Mouse (Mus musculus): ENCODE data around the gene Gm20388.

Gm20388 gene

GRCm38 (mm10) chr8:119915298-119915697 is 4.7 kb downstream of the Gm20388 start:
- DNase-seq (ENCODE audit: low spot score in 2 of 2), result no peak

- DNase-seq (ENCODE audit: low spot score in 2 of 2), result no peak
Observed at GRCm38 (mm10) chr8:119916237-119916892, 5.7 kb downstream of the Gm20388 start.

GRCm38 (mm10) chr8:119917415-119917814 is 6.8 kb downstream of the Gm20388 start:
- no peak for DNase-seq (ENCODE audit: low spot score in 2 of 2)

GRCm38 (mm10) chr8:119918155-119918567 is 7.5 kb downstream of the Gm20388 start:
- DNase-seq (ENCODE audit: low spot score in 2 of 2), result no peak

GRCm38 (mm10) chr8:119923259-119923658 is 12.6 kb downstream of the Gm20388 start:
- DNase-seq (ENCODE audit: low spot score in 2 of 2), result no peak

GRCm38 (mm10) chr8:119925428-119925827 is 14.8 kb downstream of the Gm20388 start:
- no peak for DNase-seq (ENCODE audit: low spot score in 2 of 2)

GRCm38 (mm10) chr8:119926474-119926873 is 15.8 kb downstream of the Gm20388 start:
- DNase-seq (ENCODE audit: low spot score in 2 of 2), result peak in 1 of 2 experiments; percentile 21

GRCm38 (mm10) chr8:119927422-119928092 is 16.9 kb downstream of the Gm20388 start:
- DNase-seq (ENCODE audit: low spot score in 2 of 2), result no peak

- DNase-seq (ENCODE audit: low spot score in 2 of 2), result no peak
Observed at GRCm38 (mm10) chr8:119931317-119931716, 20.7 kb downstream of the Gm20388 start.

- no peak for DNase-seq (ENCODE audit: low spot score in 2 of 2)
Observed at GRCm38 (mm10) chr8:119933681-119934080, 23.0 kb downstream of the Gm20388 start.

- DNase-seq (ENCODE audit: low spot score in 2 of 2), result no peak
Observed at GRCm38 (mm10) chr8:119935541-119935940, 24.9 kb downstream of the Gm20388 start.

GRCm38 (mm10) chr8:119938481-119938880 is 27.8 kb downstream of the Gm20388 start:
- no peak for DNase-seq (ENCODE audit: low spot score in 2 of 2)

- no peak for DNase-seq (ENCODE audit: low spot score in 2 of 2)
Observed at GRCm38 (mm10) chr8:119939336-119939735, 28.7 kb downstream of the Gm20388 start.

- DNase-seq (ENCODE audit: low spot score in 2 of 2), result no peak
Observed at GRCm38 (mm10) chr8:119941471-119941870, 30.8 kb downstream of the Gm20388 start.

GRCm38 (mm10) chr8:119943616-119944015 is 33.0 kb downstream of the Gm20388 start:
- no peak for DNase-seq (ENCODE audit: low spot score in 2 of 2)

- peak; percentile 27 to 63 for DNase-seq (ENCODE audit: low spot score in 2 of 2)
Observed at GRCm38 (mm10) chr8:119944096-119944811, 33.6 kb downstream of the Gm20388 start.

- no peak for DNase-seq (ENCODE audit: low spot score in 2 of 2)
Observed at GRCm38 (mm10) chr8:119946326-119946865, 35.8 kb downstream of the Gm20388 start.

GRCm38 (mm10) chr8:119947653-119948052 is 37.0 kb downstream of the Gm20388 start:
- no peak for DNase-seq (ENCODE audit: low spot score in 2 of 2)

- no peak for DNase-seq (ENCODE audit: low spot score in 2 of 2)
Observed at GRCm38 (mm10) chr8:119948340-119948739, 37.7 kb downstream of the Gm20388 start.

- no peak for DNase-seq (ENCODE audit: low spot score in 2 of 2)
Observed at GRCm38 (mm10) chr8:119952282-119952681, 41.6 kb downstream of the Gm20388 start.

GRCm38 (mm10) chr8:119952747-119953146 is 42.1 kb downstream of the Gm20388 start:
- no peak for DNase-seq (ENCODE audit: low spot score in 2 of 2)

- no peak for DNase-seq (ENCODE audit: low spot score in 2 of 2)
Observed at GRCm38 (mm10) chr8:119955333-119955732, 44.7 kb downstream of the Gm20388 start.
